Mouse (Mus musculus): ENCODE results near the gene Ttc36.

Ttc36 gene

GRCm38 (mm10) chr9:44772750-44773651 is 29.9 kb downstream of the Ttc36 start:
- DNase-seq (ENCODE audit: low read depth): peak; percentile 96

GRCm38 (mm10) chr9:44772392-44772749 is 30.5 kb downstream of the Ttc36 start:
- DNase-seq (ENCODE audit: low read depth): no peak

GRCm38 (mm10) chr9:44771376-44771775 is 31.5 kb downstream of the Ttc36 start:
- DNase-seq (ENCODE audit: low read depth): no peak

GRCm38 (mm10) chr9:44768029-44768394 is 34.9 kb downstream of the Ttc36 start:
- peak; percentile 20 for DNase-seq (ENCODE audit: low read depth)

- peak; percentile 93 for DNase-seq (ENCODE audit: low read depth)
Observed at GRCm38 (mm10) chr9:44767101-44768028, 35.5 kb downstream of the Ttc36 start, which contains the start of the genes Arcn1 and Ift46. Gene Arcn1, minus strand, starts transcription at chr9:44767845. Gene Ift46, plus strand, starts transcription at chr9:44767908.

- DNase-seq (ENCODE audit: low read depth): no peak
Observed at GRCm38 (mm10) chr9:44760873-44761272, 42.0 kb downstream of the Ttc36 start.
